Mouse (Mus musculus): ENCODE measurements at regions not wholly inside any gene's neighbourhood (a gene's known extent, or its start where the extent isn't known, plus 50 kb on each side); places are given as distances from the start of the nearest gene placed in this dataset.
A peak's percentile ranks its signal among the peaks of the same experiment; 100 is the strongest.

DNA sequence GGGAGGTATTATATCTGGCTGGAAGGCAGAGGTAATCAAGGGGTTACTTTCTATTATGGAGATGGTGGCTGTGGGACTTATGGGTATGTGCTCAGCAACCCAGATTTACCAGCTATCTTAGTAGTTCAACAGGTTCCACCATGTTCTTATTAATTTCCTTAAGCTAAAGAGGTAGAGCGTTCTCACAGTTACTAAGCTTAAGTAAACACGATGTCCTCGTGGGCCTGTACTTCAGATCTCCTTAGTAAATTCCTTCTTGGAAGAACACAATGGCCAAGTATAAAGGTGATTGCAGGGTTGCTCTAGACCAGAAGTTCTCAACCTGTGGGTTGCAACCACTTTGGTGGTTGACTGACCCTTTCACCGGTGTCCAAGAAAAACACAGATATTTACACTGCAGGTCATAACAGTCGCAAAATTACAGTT, 90.2 kb downstream of the Setd4 start:
- H3K36me3 ChIP-seq (ENCODE audit: insufficient read depth, low read length), result no peaks in the 10 kb centered on the region
- TF ChIP-seq CTCF (IDR thresholded peaks at IDR 0.05; ENCODE audit: low read depth), result no peak
- no peak overlapping the region for H3K4me3 ChIP-seq (replicated peaks; ENCODE audit: low read depth, low read length)
- no peak for DNase-seq (ENCODE audit: low spot score)
- no peak overlapping the region for H3K27ac ChIP-seq
- 75% methylated on average over 5 of the region's 5 CpGs for WGBS
- no peak overlapping the region for H3K9ac ChIP-seq (ENCODE audit: low read depth, low read length)
- H3K9me3 ChIP-seq (replicated peaks; ENCODE audit: low read length), result no peaks in the 10 kb centered on the region
- H3K4me2 ChIP-seq (ENCODE audit: low read length), result no peak overlapping the region
- no peaks in the 10 kb centered on the region for H3K4me1 ChIP-seq (replicated peaks; ENCODE audit: insufficient read depth, low read length)
- no peak for ATAC-seq (replicated peaks; ENCODE audit: low FRiP score, low read depth)
- no peaks in the 10 kb centered on the region for H3K27me3 ChIP-seq (ENCODE audit: insufficient read depth, low read length)

DNA sequence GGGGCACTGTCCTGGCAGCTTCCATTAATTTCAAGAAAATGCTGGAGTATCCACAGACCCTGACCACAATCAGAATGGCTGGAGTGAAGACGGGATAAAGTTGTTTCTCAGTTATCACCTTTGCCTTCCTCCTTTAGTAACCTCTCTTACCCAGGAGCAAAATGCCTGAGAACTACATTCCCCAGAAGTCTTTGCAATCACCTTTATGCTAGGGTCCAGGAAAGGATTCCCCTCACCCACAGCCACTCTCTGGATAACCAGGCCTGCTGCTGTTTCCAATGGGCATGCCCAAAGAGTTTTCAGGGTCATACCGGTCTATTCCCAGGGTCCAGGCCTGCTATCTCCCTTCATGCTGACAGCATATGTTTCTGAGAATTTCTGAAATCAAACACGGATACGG, 91.9 kb downstream of the Setd4 start:
- no peak overlapping the region for H3K9ac ChIP-seq (ENCODE audit: low read depth, low read length)
- TF ChIP-seq CTCF (IDR thresholded peaks at IDR 0.05; ENCODE audit: low read depth), result no peak
- no peak overlapping the region for H3K4me3 ChIP-seq (replicated peaks; ENCODE audit: low read depth, low read length)
- 81% methylated on average over 4 of the region's 4 CpGs for WGBS
- no peaks in the 10 kb centered on the region for H3K4me1 ChIP-seq (replicated peaks; ENCODE audit: insufficient read depth, low read length)
- no peak for ATAC-seq (replicated peaks; ENCODE audit: low FRiP score, low read depth)
- H3K36me3 ChIP-seq (ENCODE audit: insufficient read depth, low read length), result no peaks in the 10 kb centered on the region
- no peak overlapping the region for H3K4me2 ChIP-seq (ENCODE audit: low read length)
- no peak overlapping the region for H3K27ac ChIP-seq
- no peak for DNase-seq (ENCODE audit: low spot score)
- no peaks in the 10 kb centered on the region for H3K9me3 ChIP-seq (replicated peaks; ENCODE audit: low read length)
- no peaks in the 10 kb centered on the region for H3K27me3 ChIP-seq (ENCODE audit: insufficient read depth, low read length)

DNA sequence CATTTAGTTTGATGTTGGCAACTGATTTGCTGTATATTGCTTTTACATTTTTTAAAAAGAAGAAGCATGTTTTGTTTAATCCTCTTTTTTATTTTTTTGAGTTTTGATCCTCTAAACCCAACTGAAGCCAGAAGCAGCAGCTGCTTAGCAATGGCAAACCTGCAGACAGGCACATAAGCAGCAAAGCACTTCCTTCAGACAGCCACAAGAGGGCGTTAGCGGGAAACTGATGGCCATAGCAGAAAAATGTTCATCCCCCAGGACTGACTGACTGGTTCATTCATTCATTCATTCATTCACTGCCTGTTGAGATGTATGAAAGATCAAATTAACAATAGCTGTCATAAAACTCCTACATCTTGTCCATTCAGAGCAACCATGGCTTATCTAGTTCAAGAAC, 92.3 kb downstream of the Setd4 start:
- whole genome bisulfite sequencing, result 5% methylated on average over 2 of the region's 2 CpGs
- ATAC-seq (replicated peaks; ENCODE audit: low FRiP score, low read depth), result no peak
- H3K4me1 ChIP-seq (replicated peaks; ENCODE audit: insufficient read depth, low read length), result no peaks in the 10 kb centered on the region
- no peaks in the 10 kb centered on the region for H3K36me3 ChIP-seq (ENCODE audit: insufficient read depth, low read length)
- no peak for DNase-seq (ENCODE audit: low spot score)
- no peaks in the 10 kb centered on the region for H3K9me3 ChIP-seq (replicated peaks; ENCODE audit: low read length)
- H3K4me2 ChIP-seq (ENCODE audit: low read length), result no peak overlapping the region
- peak; percentile 37; the same call in 1 of the 2 replicates for TF ChIP-seq CTCF (IDR thresholded peaks at IDR 0.05; ENCODE audit: low read depth)
- H3K27ac ChIP-seq, result no peak overlapping the region
- no peak overlapping the region for H3K9ac ChIP-seq (ENCODE audit: low read depth, low read length)
- no peak overlapping the region for H3K4me3 ChIP-seq (replicated peaks; ENCODE audit: low read depth, low read length)
- no peaks in the 10 kb centered on the region for H3K27me3 ChIP-seq (ENCODE audit: insufficient read depth, low read length)

DNA sequence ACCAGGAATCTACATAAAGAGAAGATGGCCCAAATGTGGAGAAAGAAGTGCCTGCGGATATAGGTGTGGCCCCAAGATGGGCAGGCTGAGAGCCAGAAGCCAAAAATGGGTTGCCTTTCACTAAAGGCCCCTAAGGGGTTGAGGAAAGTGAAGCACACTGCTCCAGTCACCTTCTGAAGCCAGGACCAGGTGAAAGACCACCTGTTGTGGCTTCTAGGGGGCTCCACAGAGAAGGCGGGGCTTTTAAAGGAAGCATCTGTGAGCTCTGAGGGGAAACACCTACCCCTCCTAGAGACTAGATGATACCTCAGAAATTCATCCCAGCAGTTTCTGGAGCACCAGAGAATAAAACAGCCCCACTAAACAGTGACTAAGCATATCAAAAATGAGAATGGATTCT, 105.1 kb downstream of the Setd4 start:
- H3K27ac ChIP-seq, result no peak overlapping the region
- H3K9me3 ChIP-seq (replicated peaks; ENCODE audit: low read length), result no peaks in the 10 kb centered on the region
- H3K4me2 ChIP-seq (ENCODE audit: low read length), result no peak overlapping the region
- H3K4me1 ChIP-seq (replicated peaks; ENCODE audit: insufficient read depth, low read length), result no peaks in the 10 kb centered on the region
- WGBS, result 97% methylated on average over 2 of the region's 2 CpGs
- no peaks in the 10 kb centered on the region for H3K36me3 ChIP-seq (ENCODE audit: insufficient read depth, low read length)
- H3K4me3 ChIP-seq (replicated peaks; ENCODE audit: low read depth, low read length), result no peak overlapping the region
- no peaks in the 10 kb centered on the region for H3K27me3 ChIP-seq (ENCODE audit: insufficient read depth, low read length)
- no peak overlapping the region for H3K9ac ChIP-seq (ENCODE audit: low read depth, low read length)
- DNase-seq (ENCODE audit: low spot score), result no peak
- ATAC-seq (replicated peaks; ENCODE audit: low FRiP score, low read depth), result no peak
- TF ChIP-seq CTCF (IDR thresholded peaks at IDR 0.05; ENCODE audit: low read depth), result no peak

DNA sequence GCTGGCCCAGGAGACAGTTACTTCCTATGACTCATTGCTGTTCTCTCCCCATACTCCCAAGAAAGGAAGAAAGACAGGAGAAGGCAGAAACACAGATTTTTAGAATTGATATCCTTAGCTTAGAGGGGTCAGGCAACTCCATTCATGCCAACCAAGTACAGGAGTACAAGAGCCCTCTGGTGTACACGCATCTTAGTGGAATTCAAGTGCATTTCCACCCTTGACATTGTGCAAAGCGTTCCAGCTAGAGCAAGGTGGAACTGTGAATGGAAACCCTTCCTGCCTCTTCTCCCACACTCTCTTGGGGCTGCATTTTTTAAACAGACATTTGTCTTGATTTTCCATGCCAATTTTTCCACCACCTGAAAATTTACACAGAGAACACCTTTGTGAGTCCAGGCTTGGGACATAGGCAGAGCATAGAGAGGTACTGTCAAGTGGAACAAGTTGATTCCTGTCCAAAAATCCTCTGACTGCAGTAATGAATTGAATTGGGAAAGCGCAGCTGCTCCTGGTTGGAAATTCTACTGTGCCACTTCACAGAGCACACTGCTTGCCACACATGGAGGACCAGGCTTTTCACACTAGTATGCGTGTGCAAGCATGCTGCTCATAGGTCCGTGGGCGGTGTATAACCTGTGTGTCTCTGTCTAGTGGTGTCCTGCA, 110.4 kb downstream of the Setd4 start:
- ATAC-seq (replicated peaks; ENCODE audit: low FRiP score, low read depth) (no peak), DNase-seq (ENCODE audit: low spot score) (no peak)
- Histone ChIP-seq H3K4me3 (replicated peaks; ENCODE audit: low read depth, low read length) (no peak overlapping the region), H3K4me2 (ENCODE audit: low read length) (no peak overlapping the region), H3K27me3 (ENCODE audit: insufficient read depth, low read length) (no peaks in the 10 kb centered on the region), H3K27ac (no peak overlapping the region), H3K4me1 (replicated peaks; ENCODE audit: insufficient read depth, low read length) (no peaks in the 10 kb centered on the region), H3K9me3 (replicated peaks; ENCODE audit: low read length) (no peaks in the 10 kb centered on the region), H3K36me3 (ENCODE audit: insufficient read depth, low read length) (no peaks in the 10 kb centered on the region), H3K9ac (ENCODE audit: low read depth, low read length) (no peak overlapping the region)
- WGBS, result 77% methylated on average over 6 of the region's 6 CpGs
- TF ChIP-seq CTCF (IDR thresholded peaks at IDR 0.05; ENCODE audit: low read depth), result no peak

DNA sequence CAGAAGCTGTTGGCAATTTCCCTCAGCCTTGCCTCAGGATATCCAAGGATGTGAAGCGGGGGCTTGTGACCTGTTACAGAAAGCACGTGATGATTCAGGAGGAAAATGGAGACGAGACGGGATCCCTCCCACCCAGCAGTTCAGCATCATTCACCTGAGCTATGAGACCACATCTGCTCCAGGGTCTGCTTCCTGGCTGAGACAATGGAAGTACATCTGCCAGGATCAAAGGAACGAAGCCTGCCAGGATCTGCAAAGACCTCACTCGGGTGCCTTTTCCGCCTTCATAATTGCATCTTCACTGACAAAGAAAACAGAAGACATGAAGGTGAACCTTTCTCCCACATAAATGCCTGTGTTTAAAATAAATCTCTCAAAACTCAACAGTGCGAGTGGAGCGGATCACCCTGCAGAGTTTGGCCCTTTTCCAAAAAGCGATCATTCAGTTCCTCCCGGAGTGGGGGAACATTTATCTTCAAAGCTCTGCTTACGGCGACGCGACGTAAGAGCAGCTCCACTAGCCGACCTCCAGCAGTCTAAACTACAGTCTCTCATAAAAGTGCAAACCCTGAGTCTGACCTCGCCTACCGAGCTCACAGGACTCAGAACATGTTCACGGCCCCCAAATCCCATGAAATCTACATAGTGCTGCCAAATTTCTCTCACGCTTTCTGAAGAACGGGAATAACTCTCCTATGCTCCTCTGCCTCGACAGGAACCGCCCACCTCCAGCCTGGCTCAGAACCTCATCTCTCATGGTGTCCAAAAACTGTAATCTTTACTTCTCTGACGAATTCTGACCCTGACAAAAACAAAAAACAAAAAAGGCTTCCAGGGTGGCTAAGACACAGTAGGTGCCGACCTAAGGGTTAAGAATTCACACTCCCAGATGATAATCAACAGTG, 117.0 kb downstream of the Setd4 start:
- Histone ChIP-seq H3K4me2 (ENCODE audit: low read length) (peak overlapping the region; percentile 36), H3K9me3 (replicated peaks; ENCODE audit: low read length) (no peaks in the 10 kb centered on the region), H3K27ac (no peak overlapping the region), H3K36me3 (ENCODE audit: insufficient read depth, low read length) (no peaks in the 10 kb centered on the region), H3K4me1 (replicated peaks; ENCODE audit: insufficient read depth, low read length) (no peaks in the 10 kb centered on the region), H3K4me3 (replicated peaks; ENCODE audit: low read depth, low read length) (no peak overlapping the region), H3K9ac (ENCODE audit: low read depth, low read length) (no peak overlapping the region), H3K27me3 (ENCODE audit: insufficient read depth, low read length) (no peaks in the 10 kb centered on the region)
- TF ChIP-seq CTCF (IDR thresholded peaks at IDR 0.05; ENCODE audit: low read depth), result no peak
- 28% methylated on average over 26 of the region's 26 CpGs for WGBS
- DNase-seq (ENCODE audit: low spot score), result peak; percentile 47
- no peak for ATAC-seq (replicated peaks; ENCODE audit: low FRiP score, low read depth)

All from kidney, postnatal 0 days (tissue).